Mouse (Mus musculus): ENCODE data around the gene Map4k1.
A peak's percentile ranks its signal among the peaks of the same experiment; 100 is the strongest.

The Map4k1 gene

GRCm38 (mm10) chr7:28981651-28982273 is at the start of gene Map4k1, which contains the start of gene Eif3k:
Gene Map4k1 (plus strand): TSS chr7:28982050.
Gene Eif3k (minus strand): TSS chr7:28981864.
- DNase-seq = peak; percentile 96 to 98

GRCm38 (mm10) chr7:28932421-28933041 is 49.3 kb upstream of the Map4k1 start:
- DNase-seq = no peak

GRCm38 (mm10) chr7:28933825-28934224 is 48.0 kb upstream of the Map4k1 start:
- no peak for DNase-seq

- DNase-seq = no peak
Measured at GRCm38 (mm10) chr7:28936787-28937186, 45.1 kb upstream of the Map4k1 start.

- no peak for DNase-seq
Measured at GRCm38 (mm10) chr7:28938654-28939053, 43.2 kb upstream of the Map4k1 start.

GRCm38 (mm10) chr7:28939418-28940183 is 42.2 kb upstream of the Map4k1 start:
- DNase-seq = no peak

- DNase-seq = no peak
Measured at GRCm38 (mm10) chr7:28941129-28941528, 40.7 kb upstream of the Map4k1 start.

GRCm38 (mm10) chr7:28941542-28941941 is 40.3 kb upstream of the Map4k1 start:
- no peak for DNase-seq

GRCm38 (mm10) chr7:28943451-28944180 is 38.2 kb upstream of the Map4k1 start:
- DNase-seq = no peak

- DNase-seq = no peak
Measured at GRCm38 (mm10) chr7:28944756-28945415, 37.0 kb upstream of the Map4k1 start.

- DNase-seq = no peak
Measured at GRCm38 (mm10) chr7:28945416-28946270, 36.2 kb upstream of the Map4k1 start.

GRCm38 (mm10) chr7:28946271-28946610 is 35.6 kb upstream of the Map4k1 start:
- DNase-seq = no peak

GRCm38 (mm10) chr7:28948746-28949145 is 33.1 kb upstream of the Map4k1 start:
- DNase-seq = no peak

GRCm38 (mm10) chr7:28949298-28949697 is 32.6 kb upstream of the Map4k1 start:
- no peak for DNase-seq

- no peak for DNase-seq
Measured at GRCm38 (mm10) chr7:28950346-28951037, 31.4 kb upstream of the Map4k1 start.

- DNase-seq = no peak
Measured at GRCm38 (mm10) chr7:28951764-28952163, 30.1 kb upstream of the Map4k1 start.

GRCm38 (mm10) chr7:28952786-28953185 is 29.1 kb upstream of the Map4k1 start:
- DNase-seq = no peak

- DNase-seq = no peak
Measured at GRCm38 (mm10) chr7:28953476-28954376, 28.1 kb upstream of the Map4k1 start.

- no peak for DNase-seq
Measured at GRCm38 (mm10) chr7:28954773-28955172, 27.1 kb upstream of the Map4k1 start.
